Mouse (Mus musculus) neural tube, embryonic 10.5 days (tissue): ENCODE data around the gene Zcchc13.
A peak's percentile ranks its signal among the peaks of the same experiment; 100 is the strongest.

Experiments used
- DNase-seq: peaks from one replicate; pipeline ENCODE4 v3.0.0-alpha.2; 2017; ENCODE audit warnings: low spot score; ENCODE audit errors: extremely low spot score

Zcchc13 gene

DNA sequence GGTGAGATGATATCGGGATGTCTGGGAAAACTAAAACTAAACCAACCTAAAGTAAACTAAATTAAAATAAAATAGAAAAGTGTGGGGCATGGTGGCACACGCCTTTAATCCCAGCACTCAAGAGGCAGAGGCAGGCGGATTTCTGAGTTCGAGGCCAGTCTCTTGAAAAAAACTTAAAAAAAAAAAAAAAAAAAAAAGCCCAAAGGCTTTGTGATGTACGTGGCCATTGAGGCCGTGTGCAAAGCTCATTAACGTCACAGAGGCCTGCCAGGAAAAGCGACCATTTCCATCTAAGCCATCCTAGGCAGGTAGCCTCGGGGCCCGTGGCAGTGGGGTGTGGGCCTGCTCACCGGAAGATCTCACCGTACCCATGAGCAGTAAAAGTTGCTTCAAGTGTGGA is at the start of gene Zcchc13:
Gene Zcchc13 (plus strand): TSS at position 284 of the 400 bp plus-strand sequence.
- no peak for DNase-seq

DNA sequence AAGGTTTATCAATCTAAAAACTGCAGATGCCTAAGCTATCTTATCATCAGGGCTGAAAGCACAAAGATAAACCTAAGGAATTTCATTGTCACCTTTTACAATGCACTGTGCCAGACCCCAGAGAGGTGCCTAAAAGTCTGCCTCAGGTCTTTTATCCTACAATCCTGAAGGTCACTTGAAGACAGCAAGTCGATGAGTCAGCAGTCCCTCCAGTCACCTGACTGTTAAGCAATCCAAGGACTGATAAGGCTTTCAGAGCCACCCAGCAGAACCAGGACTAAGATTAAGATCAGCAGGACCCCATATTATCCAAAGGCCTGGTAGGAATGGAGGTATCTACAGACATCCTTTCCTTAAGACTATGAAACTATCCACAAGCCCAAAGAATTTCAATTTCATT is 46.1 kb upstream of the Zcchc13 start:
- no peak for DNase-seq

DNA sequence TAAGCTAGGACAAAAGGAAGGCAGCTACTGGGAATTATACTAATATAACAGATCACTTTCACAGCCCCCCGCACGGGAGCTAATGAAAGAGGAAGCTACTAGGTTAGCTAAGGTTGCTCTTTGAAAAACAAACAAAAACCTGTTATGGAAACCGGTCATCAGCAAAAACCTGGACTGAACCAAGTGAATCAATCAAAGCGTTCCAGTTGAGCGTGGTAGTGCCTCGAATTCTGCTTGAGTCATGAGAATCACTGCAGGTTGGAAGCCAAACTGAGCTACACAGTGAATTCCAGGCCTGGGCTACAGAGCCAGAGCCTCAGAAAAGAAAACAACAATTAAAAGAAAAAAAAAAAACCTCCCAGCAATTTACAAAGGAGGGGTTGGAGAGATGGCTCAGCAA is 38.3 kb upstream of the Zcchc13 start:
- DNase-seq, result no peak

DNA sequence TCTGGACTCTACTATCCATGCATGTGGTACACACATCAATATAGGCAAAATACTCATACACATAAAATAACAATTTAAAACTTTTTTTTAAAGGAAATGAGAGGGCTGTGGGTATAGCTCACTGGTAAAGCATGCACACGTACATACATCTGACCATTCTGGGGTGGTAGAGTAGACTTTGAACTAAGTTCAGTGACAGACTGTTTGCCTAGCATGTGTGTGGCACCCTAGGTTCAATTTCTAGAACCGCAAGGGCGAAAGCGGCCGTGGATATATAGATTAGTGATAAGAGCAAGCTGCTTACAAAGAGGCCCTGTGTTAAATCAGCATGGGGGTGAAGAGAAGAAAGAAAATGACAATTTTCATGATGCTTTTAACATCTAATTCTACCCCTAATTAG is 27.8 kb upstream of the Zcchc13 start:
- no peak for DNase-seq

DNA sequence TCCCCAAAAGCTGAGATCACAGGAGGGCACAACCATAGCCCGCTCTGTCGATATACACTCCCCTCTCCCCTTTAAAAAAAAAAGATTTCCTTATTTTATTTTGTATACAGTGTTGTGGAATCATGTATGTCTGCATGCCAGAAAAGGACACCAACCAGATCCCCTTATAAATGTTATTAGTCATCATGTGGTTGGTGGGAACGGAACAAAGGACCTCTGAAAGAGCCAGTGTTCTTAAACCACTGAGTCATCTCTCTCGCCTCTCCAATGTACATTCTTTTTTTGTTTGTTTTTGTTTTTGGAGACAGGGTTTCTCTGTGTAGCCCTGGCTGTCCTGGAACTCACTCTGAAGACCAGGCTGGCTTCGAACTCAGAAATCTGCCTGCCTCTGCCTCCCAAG is 26.2 kb upstream of the Zcchc13 start:
- no peak for DNase-seq

DNA sequence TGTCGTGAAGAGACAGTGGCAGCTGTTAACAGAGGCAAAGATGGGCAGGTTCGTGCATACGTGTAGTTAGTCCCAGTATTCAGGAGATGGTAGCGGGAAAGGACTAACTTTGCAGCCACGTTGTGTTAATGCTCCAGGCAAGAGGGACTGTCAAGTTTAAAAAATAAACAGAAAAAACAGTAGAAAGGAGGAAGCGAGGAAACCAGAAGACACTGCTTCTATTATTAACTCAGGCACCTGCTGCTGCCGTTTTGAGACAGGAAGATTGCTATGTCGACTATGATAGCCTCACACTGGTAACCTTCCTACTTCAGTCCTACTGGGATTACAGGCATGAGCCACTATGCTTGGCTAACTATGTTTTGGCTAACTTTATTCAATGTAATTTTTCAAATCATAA is 24.9 kb upstream of the Zcchc13 start:
- DNase-seq, result no peak

DNA sequence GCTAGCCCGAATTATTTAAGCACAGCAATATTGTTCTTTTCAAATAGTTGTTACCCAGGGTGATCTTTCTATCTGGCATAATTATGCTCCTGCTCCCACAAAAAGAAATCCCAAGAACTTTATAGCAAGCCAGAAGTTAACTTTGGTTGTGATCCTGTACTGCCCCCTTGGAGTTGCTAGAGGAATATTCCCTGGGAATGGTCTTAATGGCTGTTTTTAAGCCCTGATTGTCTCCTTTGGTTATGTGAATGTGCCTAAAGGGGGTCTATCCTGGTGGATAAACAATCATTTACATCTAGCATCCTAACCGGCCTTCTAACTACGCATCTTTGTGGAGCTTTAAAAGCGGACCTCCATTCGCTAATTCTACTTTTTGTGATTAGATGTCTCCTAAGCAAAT is 20.0 kb upstream of the Zcchc13 start:
- no peak for DNase-seq

DNA sequence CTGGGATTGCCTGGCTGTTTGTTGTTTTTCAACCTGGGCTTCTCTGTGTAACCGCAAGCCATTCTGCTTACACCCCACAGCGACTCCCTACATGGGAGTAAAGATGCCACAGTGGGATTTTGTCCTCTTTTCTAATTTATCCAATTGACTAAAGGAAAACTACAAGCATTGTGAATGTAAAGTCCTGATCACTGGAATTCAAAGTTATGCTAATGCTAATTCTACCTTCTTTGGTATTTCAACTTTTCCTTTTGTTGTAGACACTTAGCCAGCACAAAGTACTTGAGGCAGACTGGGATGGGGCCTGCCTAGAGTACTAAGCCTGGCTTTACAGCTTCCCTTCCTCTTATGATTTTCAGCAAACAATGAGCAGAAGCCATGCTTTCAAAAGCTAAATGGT is 18.9 kb upstream of the Zcchc13 start:
- no peak for DNase-seq

DNA sequence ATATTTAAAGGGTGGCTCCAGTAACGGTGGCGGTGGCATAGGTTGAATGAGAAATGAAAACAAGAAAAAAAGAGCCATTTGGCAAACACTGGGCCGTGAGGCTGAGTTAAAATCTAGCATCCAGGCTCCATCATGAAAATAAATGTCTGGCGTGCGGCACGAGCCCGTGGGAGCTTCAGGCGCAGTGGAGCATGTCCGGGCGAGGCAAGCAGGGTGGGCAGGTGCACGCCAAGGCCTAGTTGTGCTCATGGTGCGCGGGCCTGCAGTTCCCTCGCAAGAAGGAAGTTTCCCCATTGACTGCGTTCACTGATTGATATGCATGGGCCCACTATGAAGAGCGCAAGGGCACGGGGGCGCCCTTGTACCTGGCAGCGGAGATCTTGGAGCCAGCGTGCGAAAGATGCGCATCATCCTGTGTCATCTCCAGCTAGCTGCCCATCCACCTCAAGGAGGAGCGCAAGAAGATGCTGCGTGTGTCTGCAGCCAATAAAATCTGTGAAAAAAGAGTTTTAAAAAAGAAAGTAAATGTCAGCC is 15.6 kb upstream of the Zcchc13 start:
- no peak for DNase-seq

DNA sequence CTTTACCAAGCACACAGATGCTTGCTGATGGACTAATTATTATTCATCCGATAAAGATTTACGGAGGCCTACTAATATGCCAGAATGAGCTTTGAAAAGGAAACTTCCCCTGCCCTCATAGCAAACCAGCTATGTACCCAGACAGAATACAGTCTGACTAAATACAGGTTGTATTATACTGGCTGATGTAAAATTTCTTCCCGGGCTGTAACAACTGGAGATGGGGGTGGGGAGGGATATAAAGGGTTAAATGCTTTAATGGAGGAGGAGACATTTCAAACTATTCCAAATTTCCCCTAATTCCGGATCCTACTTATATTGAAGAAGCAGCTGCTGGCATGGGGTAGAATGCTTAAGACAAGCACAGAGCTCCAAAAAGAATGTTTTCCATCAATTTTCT is 14.9 kb upstream of the Zcchc13 start:
- no peak for DNase-seq

DNA sequence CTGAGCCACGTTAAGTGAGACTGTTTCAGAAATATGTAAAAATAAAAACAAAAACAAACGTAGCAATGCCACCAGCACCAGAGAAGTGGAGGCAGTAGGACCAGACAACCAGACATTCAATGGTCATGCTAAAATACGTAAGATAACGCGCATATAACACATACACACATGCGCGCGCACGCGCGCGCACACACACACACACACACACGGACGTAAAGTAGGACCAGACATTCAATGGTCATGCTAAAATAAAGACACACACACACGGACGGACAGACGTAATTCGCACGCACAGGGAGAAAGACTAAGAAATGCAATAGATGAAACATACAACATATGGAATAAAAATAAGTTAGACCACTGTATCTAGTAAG is 14.2 kb upstream of the Zcchc13 start:
- DNase-seq, result peak; percentile 32

DNA sequence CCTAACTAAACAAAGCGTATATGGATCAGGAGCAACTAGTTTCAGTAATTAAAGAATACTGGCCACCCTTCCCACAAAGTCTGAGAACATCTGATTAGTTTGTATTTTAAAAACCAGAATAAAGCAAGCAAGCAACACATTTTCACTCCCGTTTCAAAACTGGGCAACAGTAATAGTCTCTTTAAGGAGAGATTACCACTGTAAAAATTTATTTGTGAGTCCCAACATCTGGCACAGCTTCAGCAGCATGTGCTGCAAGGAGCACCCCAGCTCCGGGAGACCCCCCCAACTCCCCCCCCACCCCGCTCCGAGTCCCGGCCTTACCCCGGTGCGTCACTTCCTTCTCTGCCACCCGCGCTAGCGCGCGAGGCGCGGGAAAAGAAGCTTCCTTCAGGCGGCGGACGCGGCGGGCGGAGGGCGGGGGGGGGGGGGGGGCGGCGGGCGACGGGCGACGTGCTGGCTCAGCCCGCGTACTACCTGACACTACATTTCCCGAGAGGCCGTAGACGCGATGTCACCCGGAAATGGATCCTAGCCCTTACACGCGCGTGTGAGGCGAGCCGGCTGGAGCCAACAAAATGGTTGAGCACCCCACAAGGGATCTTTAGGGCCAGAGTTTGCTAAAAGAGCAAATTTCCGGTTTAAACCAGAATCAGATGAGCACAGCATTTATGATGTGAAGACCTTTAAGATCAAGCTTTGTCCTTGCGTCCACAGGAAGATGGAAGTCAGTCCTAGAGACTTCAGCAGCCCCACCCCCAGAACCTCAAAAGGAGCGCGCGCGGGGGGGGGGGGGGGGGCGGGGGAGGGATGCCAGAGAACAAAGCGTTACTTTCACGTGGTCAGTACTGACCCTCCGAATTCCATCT is 13.6 kb upstream of the Zcchc13 start:
- DNase-seq, result peak; percentile 82

DNA sequence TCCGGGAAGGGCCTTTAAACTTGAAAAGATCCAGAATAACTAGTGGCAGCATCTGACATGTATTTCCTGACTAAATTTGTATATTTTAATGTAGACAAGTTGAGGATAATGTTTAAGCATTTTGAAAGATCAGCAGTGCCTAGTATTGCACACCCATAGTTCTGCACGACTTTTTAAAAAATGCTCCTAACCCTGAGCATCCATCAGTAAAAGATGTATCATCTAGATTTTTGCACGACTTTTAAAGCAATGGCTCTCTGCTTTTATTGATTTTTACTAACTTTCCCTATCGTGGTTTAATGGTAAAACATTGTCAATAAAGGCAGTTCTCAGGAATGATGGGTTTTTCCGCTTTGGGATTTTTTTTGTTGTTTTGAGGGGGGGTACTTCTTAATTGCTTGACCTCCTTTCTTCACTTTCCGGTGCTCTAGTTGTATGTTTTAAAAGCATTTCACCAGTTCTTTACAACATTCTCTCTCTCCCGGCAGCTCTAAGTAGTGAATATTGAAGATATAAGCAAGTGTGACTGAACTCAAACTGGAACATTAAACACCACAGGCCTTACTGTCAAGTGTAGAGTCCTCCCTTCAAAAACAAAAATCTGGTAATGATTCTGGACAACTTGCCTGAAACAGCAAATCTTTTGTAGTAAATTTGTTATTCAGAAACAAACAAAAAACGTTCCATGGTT is 12.8 kb upstream of the Zcchc13 start:
- no peak for DNase-seq

DNA sequence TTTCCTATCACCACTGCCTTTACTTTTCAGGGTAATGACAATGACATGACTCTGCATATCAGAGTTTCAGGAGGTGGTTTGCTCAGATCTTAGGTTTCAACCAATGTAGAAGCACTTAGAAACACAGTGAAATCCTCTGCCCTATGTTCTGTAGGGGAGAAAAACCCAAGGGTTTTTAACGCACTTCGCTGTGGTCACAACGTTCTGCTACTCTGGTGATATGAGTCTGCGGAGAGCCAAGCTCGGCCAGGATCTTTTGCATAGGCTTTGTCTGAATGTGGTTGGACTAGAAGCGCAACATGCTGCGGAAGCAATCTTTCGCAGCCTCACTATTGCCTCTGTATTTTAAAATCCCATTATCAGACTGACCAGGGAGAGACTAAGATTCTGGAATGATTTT is 8.6 kb upstream of the Zcchc13 start:
- DNase-seq, result peak; percentile 35

DNA sequence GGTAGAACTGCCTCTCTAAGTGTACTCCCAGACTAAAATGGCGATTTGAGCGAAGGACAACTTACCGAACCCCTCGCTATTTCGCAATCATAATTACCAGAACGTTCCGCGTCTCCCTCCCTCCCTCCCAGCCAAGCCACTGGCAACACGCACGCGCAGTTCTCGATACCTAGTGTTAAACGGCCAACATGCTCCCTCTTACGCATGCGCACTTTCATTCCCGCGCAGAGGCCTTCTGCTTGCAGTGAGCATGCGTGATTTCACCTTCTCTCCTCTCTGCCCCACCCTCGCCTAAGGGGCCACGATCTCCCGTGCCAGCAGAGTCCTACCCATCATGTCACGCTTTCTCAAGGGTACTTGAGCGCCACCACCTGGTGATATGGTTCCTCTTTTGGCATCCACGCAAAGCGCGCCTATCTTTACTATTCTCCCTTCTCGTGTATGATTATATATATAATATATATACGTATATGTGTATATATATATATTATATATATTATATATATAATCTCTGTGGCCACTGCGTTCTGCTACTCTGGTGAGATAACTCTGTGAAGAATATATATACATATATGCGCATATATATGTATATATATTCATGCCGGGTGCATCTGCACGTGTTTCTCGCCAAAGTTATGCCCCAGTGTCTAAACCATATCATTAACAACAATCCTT is 8.0 kb upstream of the Zcchc13 start:
- peak; percentile 91 for DNase-seq

DNA sequence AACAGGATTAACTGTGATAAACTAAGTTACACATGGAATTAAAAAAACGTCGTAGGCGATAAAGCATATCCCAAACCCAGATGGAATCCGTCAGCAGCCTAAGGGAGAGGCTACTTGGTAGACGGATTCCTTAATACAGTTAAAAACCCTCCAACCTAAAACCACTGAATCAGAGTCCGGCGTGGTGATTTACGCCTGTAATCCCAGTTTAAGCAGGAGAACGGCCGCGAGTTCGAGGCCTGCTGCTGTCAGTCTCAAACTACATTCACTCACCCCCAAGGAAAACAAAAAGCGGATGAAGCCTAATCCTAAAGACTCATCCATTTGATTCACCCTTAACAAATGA is 7.5 kb upstream of the Zcchc13 start:
- DNase-seq, result peak; percentile 15

DNA sequence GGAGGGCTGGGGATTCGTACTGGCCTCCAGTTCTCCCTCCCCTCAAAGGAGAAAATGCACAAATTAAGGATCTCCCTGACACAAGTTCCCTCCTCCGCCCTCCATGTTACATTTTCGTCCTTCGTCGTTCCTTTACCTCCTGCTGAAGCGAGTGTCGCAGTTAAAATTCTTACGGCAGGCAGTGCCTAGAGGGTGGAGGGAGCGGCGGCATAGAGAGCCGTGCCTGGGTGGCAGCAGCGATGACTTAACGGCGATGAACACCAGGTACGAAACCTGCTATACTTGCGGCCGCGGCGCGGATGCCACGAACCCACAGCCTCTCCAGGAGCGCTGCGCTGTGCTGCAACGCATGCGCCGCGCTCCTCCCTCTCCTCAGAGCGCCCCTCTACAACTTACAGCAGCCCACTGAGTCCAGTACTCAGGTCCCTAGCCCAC is 7.0 kb upstream of the Zcchc13 start:
- peak; percentile 33 for DNase-seq

DNA sequence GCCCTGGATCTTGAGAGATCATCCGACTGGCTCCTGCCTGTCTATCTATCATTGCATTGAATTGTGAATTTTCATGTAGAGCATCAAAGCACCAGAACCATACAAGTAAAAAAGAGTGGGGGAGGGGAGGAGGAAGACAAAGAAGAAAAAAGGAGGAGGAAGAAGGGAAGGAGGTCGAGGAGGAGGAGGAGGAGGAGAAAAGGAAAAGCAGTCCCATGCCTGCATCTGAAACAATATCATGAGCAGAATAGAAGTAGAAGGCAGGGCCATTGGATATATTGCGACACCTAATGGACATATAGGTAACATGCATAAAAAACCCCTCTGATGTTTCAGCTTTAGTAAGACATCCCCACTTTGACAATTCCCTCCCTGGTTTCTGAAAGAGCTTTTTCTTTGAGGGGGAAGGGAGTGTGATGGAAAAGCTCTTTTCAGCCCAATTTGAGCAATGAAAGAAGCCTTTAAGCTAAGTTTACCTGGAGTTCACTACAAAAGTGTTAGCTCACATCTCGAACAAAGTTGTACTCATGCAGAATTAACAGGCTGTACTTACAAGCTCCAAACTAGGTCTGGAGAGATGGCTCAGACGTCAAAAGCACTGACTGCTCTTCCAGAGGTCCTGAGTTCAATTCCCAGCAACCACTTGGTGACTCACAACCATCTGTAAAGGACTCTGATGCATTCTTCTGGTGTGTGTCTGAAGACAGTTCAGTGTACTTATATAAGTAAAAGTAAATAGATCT is 5.8 kb upstream of the Zcchc13 start:
- DNase-seq, result no peak

DNA sequence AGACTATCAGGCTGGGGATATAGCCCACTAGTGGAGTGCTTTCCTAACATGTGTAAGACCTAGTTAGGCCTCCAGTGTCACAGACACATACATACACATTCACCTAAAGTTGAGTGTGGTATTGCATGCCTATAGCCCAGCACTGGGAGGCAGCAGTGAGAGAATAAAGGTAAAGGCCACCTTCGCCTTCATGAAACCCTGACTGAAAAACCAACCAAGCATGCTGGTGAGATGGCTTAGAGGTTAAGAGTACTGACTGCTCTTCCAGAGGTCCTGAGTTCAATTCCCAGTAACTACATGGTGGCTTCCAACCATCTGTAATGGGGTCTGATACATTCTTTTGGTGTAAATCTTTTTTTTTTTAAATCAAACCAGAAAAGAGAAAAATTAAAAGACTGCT is 1.5 kb upstream of the Zcchc13 start:
- no peak for DNase-seq

DNA sequence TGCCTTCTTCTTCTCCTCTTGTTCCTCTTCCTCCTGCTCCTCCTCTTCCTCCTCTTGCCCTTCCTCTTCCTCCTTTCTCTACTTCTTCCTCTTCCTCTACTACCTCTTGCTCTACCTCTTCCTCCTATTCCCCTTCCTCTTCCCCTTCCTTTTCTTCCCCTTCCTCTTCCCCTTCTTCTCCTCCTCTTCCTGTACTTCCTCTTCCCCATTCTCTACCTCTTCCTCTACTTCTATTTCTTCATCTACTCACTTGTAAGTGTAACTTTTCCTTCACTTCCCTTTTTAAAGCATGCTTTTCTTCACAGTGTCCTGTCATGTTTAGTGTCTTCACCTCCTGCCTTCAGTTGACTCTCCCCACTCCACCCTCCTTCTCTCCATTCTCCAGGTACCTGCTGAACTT is 3.5 kb downstream of the Zcchc13 start:
- DNase-seq, result no peak

DNA sequence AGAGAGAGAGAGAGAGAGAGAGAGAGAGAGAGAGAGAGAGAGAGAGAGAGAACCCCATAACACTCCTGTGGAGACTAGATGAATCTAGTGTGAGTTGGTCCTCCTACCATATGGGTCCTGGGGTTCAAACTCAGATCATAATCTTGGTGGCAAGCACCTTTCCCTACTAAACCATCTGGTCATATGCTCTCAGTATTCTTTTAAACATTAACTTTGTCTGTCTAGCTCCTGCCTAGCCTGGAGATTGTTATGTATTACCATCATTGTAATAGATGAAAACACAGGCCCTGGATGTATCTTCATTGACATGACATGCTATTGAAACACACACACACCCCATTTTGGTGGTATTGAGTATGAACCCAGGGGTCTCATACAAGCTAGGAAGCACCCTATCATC is 5.6 kb downstream of the Zcchc13 start:
- DNase-seq, result no peak

DNA sequence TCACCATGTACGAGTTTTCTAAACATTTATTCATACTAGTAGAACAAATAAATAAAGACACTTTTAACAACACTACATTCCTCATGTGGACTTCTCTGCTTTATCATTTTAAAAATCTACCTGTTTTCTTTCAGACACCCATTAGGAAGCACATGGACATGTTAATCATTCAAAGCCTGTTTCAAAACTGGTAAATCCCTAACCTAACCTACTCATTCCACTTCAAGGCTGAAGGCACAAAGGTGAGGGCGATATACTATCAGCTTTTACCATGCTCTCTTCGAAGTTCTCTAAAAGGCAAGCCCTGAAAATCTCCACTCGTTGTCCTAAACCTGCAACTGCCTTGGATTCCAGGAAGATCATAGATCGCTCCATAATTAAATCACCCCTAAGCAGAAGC is 8.2 kb downstream of the Zcchc13 start:
- no peak for DNase-seq
